Mouse (Mus musculus) limb, embryonic 11.5 days (tissue): ENCODE data around the gene Trmt10c. TPM values are rescaled to one million over a fixed set of nuclear protein-coding genes. Genes with fewer than 3 reads are reported as not detected.
"Not testable (repeated sequence)": the region's sequence is repeated elsewhere in the genome, so short reads cannot be mapped to it uniquely, and the experiment has no call there.

Experiments
- ATAC-seq: fragments of 200-750 bp; cut with Nextera tagmentation; 2 replicates; pipeline ENCODE4 v1.8.0; 2017; ENCODE audit warnings: low read depth; ENCODE audit not compliant: insufficient number of reproducible peaks, low FRiP score, low TSS enrichment
- DNase-seq: peaks from one replicate; pipeline ENCODE4 v3.0.0-alpha.2; 2015; ENCODE audit warnings: low spot score
- H3K27ac ChIP-seq: fragments of 300-500 bp; sonication (generic); replicated peaks from 2 replicates; pipeline ENCODE4 v1.5.1; 2014; ENCODE audit warnings: low read depth, mild to moderate bottlenecking, low read length
- H3K27me3 ChIP-seq: fragments of 300-500 bp; sonication (generic); 2 replicates; pipeline ENCODE4 v1.6.1; 2014; ENCODE audit warnings: mild to moderate bottlenecking, low read length, mixed read lengths; ENCODE audit not compliant: control insufficient read depth, insufficient read depth
- H3K36me3 ChIP-seq: fragments of 300-500 bp; sonication (generic); 2 replicates; pipeline ENCODE4 v1.6.1; 2014; ENCODE audit warnings: mild to moderate bottlenecking, low read length, moderate library complexity, mixed read lengths; ENCODE audit not compliant: control insufficient read depth, insufficient read depth
- H3K4me1 ChIP-seq: fragments of 300-500 bp; sonication (generic); 2 replicates; pipeline ENCODE4 v1.6.1; 2014; ENCODE audit warnings: low read length, mixed read lengths; ENCODE audit not compliant: control insufficient read depth, insufficient read depth
- H3K4me2 ChIP-seq: fragments of 300-500 bp; sonication (generic); 2 replicates; pipeline ENCODE4 v1.6.1; 2014; ENCODE audit warnings: low read depth, mild to moderate bottlenecking, moderate library complexity; ENCODE audit not compliant: severe bottlenecking
- H3K4me3 ChIP-seq: fragments of 300-500 bp; sonication (generic); 2 replicates; pipeline ENCODE4 v1.5.1; 2014; ENCODE audit warnings: low read depth, low read length
- H3K9ac ChIP-seq: fragments of 300-500 bp; sonication (generic); 2 replicates; pipeline ENCODE4 v1.6.1; 2014; ENCODE audit warnings: mild to moderate bottlenecking, low read length
- H3K9me3 ChIP-seq: fragments of 300-500 bp; sonication (generic); 2 replicates; pipeline ENCODE4 v1.6.1; 2016; ENCODE audit warnings: low read length; ENCODE audit not compliant: control insufficient read depth
- WGBS: fragments of 180-500 bp; shearing (Covaris S2); extraction: QIAGEN DNeasy Blood & Tissue Kit; methylation state at CpG from one replicate; pipeline ENCODE4 v1.1.7; 2014; 5-methylcytosine and 5-hydroxymethylcytosine counted together
- polyA plus RNA-seq: library from polyadenylated mRNA; unstranded; fragments of >200 nt; fragmentation: Nextera tagmentation; extraction: Ambion mirVana; gene quantifications from 2 replicates; pipeline ENCODE4 v1.2.1, GENCODE M21; 2014

Gene Trmt10c
- polyA plus RNA-seq, 1 experiment from 2014 or later: 35.7 TPM

DNA sequence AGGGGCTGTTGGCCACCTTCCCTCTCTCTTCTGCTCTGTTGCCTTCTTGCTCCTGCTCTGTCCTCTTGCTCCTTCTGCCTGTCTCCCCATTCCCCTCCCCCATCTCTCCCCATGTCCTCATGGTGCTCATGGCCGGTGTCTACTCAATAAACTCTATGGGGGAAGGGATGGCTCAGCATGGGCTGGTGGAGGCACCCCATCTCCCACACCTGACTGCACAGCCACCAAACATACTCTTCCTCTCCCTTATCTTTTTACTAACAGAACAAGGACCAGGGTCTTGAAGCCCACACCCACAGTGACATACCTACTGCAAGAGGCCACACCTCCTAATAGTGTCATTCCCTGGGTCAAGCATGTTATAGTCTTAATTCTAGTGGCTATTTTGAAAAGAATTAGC, 36.5 kb upstream of the Trmt10c start:
- H3K9ac ChIP-seq: no peak overlapping the region
- no peaks in the 10 kb centered on the region for H3K9me3 ChIP-seq
- no peak overlapping the region for H3K27ac ChIP-seq
- no peak overlapping the region for H3K4me3 ChIP-seq
- H3K4me2 ChIP-seq: no peak overlapping the region
- no peaks in the 10 kb centered on the region; the same call in 1 of the 2 replicates for H3K4me1 ChIP-seq
- no peaks in the 10 kb centered on the region for H3K27me3 ChIP-seq
- WGBS: 94% methylated on average over 1 of the region's 1 CpGs
- H3K36me3 ChIP-seq: no peaks in the 10 kb centered on the region
- no peak for DNase-seq
- no peak for ATAC-seq

DNA sequence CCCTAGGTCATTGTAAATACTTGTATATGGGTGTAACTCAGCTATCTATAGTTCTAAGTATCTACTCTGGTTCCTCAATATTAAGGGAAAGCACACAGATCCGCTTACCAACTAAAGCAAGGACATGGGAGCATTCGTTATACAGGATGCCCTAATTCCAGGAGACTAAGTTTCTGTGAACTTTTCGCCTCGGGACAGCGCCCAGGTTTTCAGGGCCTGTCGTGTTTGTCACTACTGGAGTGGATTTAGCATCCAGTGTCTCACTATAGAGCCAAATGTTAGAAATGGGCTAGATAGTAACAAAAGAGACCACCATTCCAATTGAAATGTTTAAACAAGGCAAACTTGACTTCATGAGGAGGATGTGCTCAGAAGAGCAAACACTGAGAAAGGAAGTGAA, 35.5 kb upstream of the Trmt10c start:
- not testable (repeated sequence) for H3K4me1 ChIP-seq, H3K27ac ChIP-seq, ATAC-seq, H3K9ac ChIP-seq, H3K9me3 ChIP-seq, H3K4me3 ChIP-seq, H3K4me2 ChIP-seq, H3K36me3 ChIP-seq, H3K27me3 ChIP-seq, DNase-seq
- 90% methylated on average over 6 of the region's 6 CpGs for WGBS

- no peaks in the 10 kb centered on the region for H3K9me3 ChIP-seq
- H3K27ac ChIP-seq: no peak overlapping the region
- no peak overlapping the region for H3K4me2 ChIP-seq
- no peaks in the 10 kb centered on the region for H3K36me3 ChIP-seq
- DNase-seq (no peak), ATAC-seq (no peak)
- no peaks in the 10 kb centered on the region for H3K27me3 ChIP-seq
- 83% methylated on average over 6 of the region's 6 CpGs for WGBS
- no peaks in the 10 kb centered on the region; the same call in 1 of the 2 replicates for H3K4me1 ChIP-seq
- H3K9ac ChIP-seq: no peak overlapping the region
- no peak overlapping the region for H3K4me3 ChIP-seq
Measured at GRCm38 (mm10) chr16:56072533-56072932, 34.9 kb upstream of the Trmt10c start.

DNA sequence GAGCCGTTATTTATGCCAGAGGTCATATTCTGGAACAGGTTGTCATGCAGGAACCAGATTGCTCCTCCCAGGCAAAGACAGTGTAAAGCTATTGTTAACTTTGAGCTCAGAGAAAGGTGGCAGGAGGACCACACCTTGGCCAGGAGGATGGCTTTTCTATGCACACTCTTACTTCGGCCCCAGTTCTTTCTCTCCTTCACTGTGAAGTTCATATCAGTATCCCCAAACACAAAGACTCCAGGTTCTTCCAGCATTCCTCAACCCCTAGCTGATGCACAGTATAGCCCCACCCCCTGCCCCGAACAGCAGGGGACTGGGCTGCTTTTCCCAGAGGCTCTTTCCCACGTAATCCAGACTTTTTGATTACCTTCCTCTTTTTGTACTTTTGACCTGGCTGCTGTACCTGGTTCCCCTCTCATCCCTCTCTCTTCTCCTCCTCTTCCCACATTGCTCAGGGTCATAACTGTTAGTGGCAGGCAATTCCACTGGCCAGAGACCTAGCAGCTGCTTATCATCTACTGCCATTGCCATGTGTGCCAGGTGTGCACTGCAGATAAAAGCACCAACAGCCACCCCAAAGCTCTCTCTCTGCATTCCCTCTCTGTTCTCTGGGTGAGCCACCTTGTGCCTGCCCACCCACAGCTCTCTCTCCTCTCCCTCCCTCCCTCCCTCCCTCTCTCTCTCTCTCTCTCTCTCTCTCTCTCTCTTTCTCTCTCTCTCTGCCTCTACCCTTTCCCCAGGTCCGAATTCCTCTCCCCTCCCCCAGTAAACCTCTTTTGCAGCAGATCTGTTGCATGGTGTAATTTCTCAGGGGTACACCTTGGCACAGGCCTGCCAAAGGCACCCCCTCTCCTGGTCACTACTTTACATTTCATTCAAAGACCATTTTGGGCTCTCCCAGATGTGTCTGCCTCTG, 34.0 kb upstream of the Trmt10c start:
- DNase-seq: no peak
- Histone ChIP-seq H3K4me1 (no peaks in the 10 kb centered on the region; the same call in 1 of the 2 replicates), H3K36me3 (no peaks in the 10 kb centered on the region), H3K9ac (no peak overlapping the region), H3K27ac (no peak overlapping the region), H3K9me3 (no peaks in the 10 kb centered on the region), H3K4me3 (no peak overlapping the region), H3K27me3 (no peaks in the 10 kb centered on the region), H3K4me2 (no peak overlapping the region)
- WGBS: 46% methylated on average over 5 of the region's 5 CpGs
- no peak for ATAC-seq

GRCm38 (mm10) chr16:56068523-56069070, 31.0 kb upstream of the Trmt10c start:
- 91% methylated on average over 6 of the region's 6 CpGs for WGBS
- ATAC-seq (no peak), DNase-seq (no peak)

DNA sequence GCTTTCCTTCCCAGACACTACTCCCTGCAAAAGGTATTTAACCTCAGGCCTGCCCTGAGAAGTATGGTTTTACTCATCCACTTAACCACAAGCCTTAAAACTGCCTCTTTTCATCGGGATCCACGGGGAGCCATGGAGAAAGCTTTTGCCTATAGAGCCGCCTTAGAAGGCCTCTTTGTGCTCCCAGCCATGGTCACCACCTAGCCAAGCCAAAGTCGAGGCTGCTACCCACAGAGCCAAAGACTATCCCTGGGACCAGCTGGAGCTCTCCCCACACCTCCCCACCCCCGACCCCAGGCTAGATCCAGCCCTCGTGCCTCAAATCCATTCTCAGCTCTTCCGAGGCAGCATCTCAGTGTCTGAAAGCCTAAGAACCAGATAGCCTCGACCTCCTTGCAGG, 28.5 kb upstream of the Trmt10c start:
- Histone ChIP-seq H3K4me1 (no peaks in the 10 kb centered on the region), H3K36me3 (no peaks in the 10 kb centered on the region), H3K9ac (no peak overlapping the region), H3K27ac (no peak overlapping the region), H3K9me3 (no peaks in the 10 kb centered on the region), H3K4me2 (no peak overlapping the region), H3K27me3 (no peaks in the 10 kb centered on the region), H3K4me3 (no peak overlapping the region)
- DNase-seq (no peak), ATAC-seq (no peak)
- WGBS: 53% methylated on average over 8 of the region's 8 CpGs

More at GRCm38 (mm10) chr16:56068523-56069070, 31.0 kb upstream of the Trmt10c start:
- Histone ChIP-seq H3K4me2 (no peak overlapping the region), H3K4me3 (no peak overlapping the region), H3K27ac (no peak overlapping the region), H3K9ac (no peak overlapping the region), H3K9me3 (no peaks in the 10 kb centered on the region), H3K4me1 (no peaks in the 10 kb centered on the region), H3K27me3 (no peaks in the 10 kb centered on the region), H3K36me3 (no peaks in the 10 kb centered on the region)

GRCm38 (mm10) chr16:56064334-56064990, 26.8 kb upstream of the Trmt10c start:
- H3K4me1 ChIP-seq: no peaks in the 10 kb centered on the region
- H3K27me3 ChIP-seq: no peaks in the 10 kb centered on the region
- peak overlapping the region; percentile 54 for H3K4me2 ChIP-seq
- H3K27ac ChIP-seq: no peak overlapping the region
- peak overlapping the region; percentile 47; the same call in 1 of the 2 replicates for H3K9ac ChIP-seq
- no peaks in the 10 kb centered on the region for H3K9me3 ChIP-seq
- ATAC-seq (peak; percentile 90), DNase-seq (peak; percentile 74)
- no peaks in the 10 kb centered on the region for H3K36me3 ChIP-seq
- 12% methylated on average over 20 of the region's 20 CpGs for WGBS
- H3K4me3 ChIP-seq: peak overlapping the region; percentile 28; the same call in 1 of the 2 replicates

DNA sequence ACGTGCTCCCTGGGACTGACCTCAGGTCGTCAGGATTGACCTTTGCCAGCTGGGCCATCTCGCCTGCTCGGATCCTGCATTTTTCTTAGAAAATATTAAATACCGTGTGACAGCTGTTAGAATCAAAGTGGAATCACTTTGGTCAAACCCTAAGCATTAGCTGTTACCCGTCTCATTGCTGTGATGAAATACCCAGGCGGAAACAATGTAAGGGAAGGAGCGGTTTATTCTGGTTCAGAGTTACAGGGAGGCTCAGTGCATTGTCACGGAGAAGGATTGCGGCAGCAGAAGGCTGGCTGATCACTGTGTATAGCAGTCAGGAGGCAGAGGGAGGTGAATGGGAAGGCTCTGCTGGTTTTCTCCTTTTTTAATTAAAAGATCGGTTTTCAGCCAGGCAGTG, 25.4 kb upstream of the Trmt10c start:
- H3K9ac ChIP-seq: no peak overlapping the region
- no peak overlapping the region for H3K4me3 ChIP-seq
- no peaks in the 10 kb centered on the region for H3K4me1 ChIP-seq
- no peak overlapping the region for H3K27ac ChIP-seq
- no peaks in the 10 kb centered on the region for H3K9me3 ChIP-seq
- DNase-seq: peak; percentile 18
- H3K36me3 ChIP-seq: no peaks in the 10 kb centered on the region
- H3K27me3 ChIP-seq: no peaks in the 10 kb centered on the region
- no peak for ATAC-seq
- no peak overlapping the region for H3K4me2 ChIP-seq
- 70% methylated on average over 11 of the region's 11 CpGs for WGBS
